Mouse (Mus musculus) myocyte (in vitro differentiated cells): ENCODE results near the gene Impdh1.

Experiments used
- CEBPB ChIP-seq: IDR thresholded peaks from 2 replicates; pipeline ENCODE4 v1.6.1; 2011; ENCODE audit warnings: mild to moderate bottlenecking, moderate library complexity; ENCODE audit not compliant: poor library complexity, insufficient read depth, severe bottlenecking
- E2F4 ChIP-seq: IDR thresholded peaks from one replicate; pipeline ENCODE4 v1.6.1; 2011; ENCODE audit warnings: mild to moderate bottlenecking, control low read depth, moderate library complexity; ENCODE audit not compliant: insufficient read depth
- MAX ChIP-seq: IDR thresholded peaks from one replicate; pipeline ENCODE4 v1.6.1; 2011; ENCODE audit warnings: low read depth, mild to moderate bottlenecking, control low read depth
- MYOG ChIP-seq, 3 experiments: IDR thresholded peaks; one replicate each; pipeline ENCODE4 v1.6.1; 2011; ENCODE audit warnings: control low read depth in 2 of 3, low read depth in 2 of 3, mild to moderate bottlenecking in 2 of 3; ENCODE audit not compliant: insufficient read length in 2 of 3, control insufficient read depth in 1 of 3, insufficient read depth in 1 of 3
- POLR2A ChIP-seq: IDR thresholded peaks from one replicate; pipeline ENCODE4 v1.6.1; 2011; ENCODE audit warnings: low read depth, mild to moderate bottlenecking, control low read depth, moderate library complexity; ENCODE audit not compliant: insufficient read length
- POLR2AphosphoS2 ChIP-seq: IDR thresholded peaks from one replicate; pipeline ENCODE4 v1.6.1; 2011; ENCODE audit warnings: low read depth, control low read depth; ENCODE audit not compliant: insufficient read length
- USF1 ChIP-seq: IDR thresholded peaks from one replicate; pipeline ENCODE4 v1.6.1; 2011; ENCODE audit warnings: low read depth, mild to moderate bottlenecking, control low read depth, moderate library complexity

GRCm38 (mm10) chr6:29170063-29170921 lies 45.9 kb downstream of the Impdh1 start:
- TF ChIP-seq MAX (no peak), POLR2A (no peak), USF1 (no peak), POLR2AphosphoS2 (no peak), CEBPB (no peak), MYOG (IDR thresholded peaks at IDR 0.05; ENCODE audit: control insufficient read depth in 1 of 3, insufficient read depth in 1 of 3, insufficient read length in 2 of 3, low read depth in 2 of 3) (no peak), E2F4 (no peak)
